Mouse (Mus musculus) lung, postnatal 0 days (tissue): ENCODE data around the gene Jaml.

Experiments used
- CTCF ChIP-seq: IDR thresholded peaks from 2 replicates; pipeline ENCODE4 v1.5.1; 2016; ENCODE audit warnings: antibody characterized with exemption, mild to moderate bottlenecking
- EP300 ChIP-seq: IDR thresholded peaks from 2 replicates; pipeline ENCODE4 v1.6.1; 2016; ENCODE audit warnings: antibody characterized with exemption, mild to moderate bottlenecking, control low read depth

DNA sequence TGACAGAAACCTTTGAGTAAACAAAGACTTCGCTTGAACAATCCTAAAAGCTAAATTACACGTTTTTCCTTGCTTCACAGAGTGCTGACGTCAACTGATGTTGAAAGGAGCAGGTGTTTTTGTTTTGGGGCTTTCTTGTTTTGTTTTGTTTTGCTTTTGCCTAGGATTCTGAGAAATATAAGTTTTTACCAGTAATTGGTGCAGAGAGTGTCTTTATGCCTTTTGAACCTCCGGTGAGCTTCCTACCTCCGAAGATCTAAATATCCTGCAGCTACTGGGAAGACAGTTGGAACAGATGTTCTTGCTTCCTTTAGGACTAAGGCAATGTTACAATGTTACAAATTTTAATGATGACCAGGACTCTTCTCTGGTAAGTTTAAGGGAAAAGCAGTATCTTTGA lies 39.5 kb upstream of the Jaml start, which contains the start of gene Mpzl2:
- TF ChIP-seq CTCF (no peak), EP300 (no peak)
